Mouse (Mus musculus): ENCODE data around the gene Depdc5.

GRCm38 (mm10) chr5:33018561-33019425, 155.3 kb downstream of the Depdc5 start, which contains the start of gene Ywhah:
- TF ChIP-seq CTCF (conservative IDR thresholded peaks at IDR 0.05 in 1 of 2, IDR thresholded peaks at IDR 0.05 in 1 of 2; ENCODE audit: low read depth in 2 of 2, low read length in 2 of 2) (no peak), MAX (IDR thresholded peaks at IDR 0.05; ENCODE audit: low read length) (no peak; the same call in 1 of the 2 replicates), NELFE (IDR thresholded peaks at IDR 0.05; ENCODE audit: low read depth, low read length) (peak; percentile 74), SMC3 (IDR thresholded peaks at IDR 0.05; ENCODE audit: low read depth, low read length) (no peak), ETS1 (conservative IDR thresholded peaks at IDR 0.05; ENCODE audit: low read depth, low read length) (0 out of 2 replicates have a peak, but pooled peaks have one; percentile 31), MXI1 (IDR thresholded peaks at IDR 0.05; ENCODE audit: low read depth, low read length) (peak; percentile 58), E2F4 (IDR thresholded peaks at IDR 0.05; ENCODE audit: insufficient replicate concordance, low read depth, low read length) (no peak), BHLHE40 (IDR thresholded peaks at IDR 0.05; ENCODE audit: low read depth, low read length) (no peak; the same call in 1 of the 2 replicates), TCF12 (IDR thresholded peaks at IDR 0.05; ENCODE audit: low read depth, low read length) (peak; percentile 54)
